Mouse (Mus musculus) naive thymus-derived CD4-positive, alpha-beta T cell, adult 2 months (primary cell): Measurements from ENCODE around the gene Brca1.
"Not testable (repeated sequence)": the region's sequence is repeated elsewhere in the genome, so short reads cannot be mapped to it uniquely, and the experiment has no call there.

ENCODE experiments used
- DNase-seq: peaks from one replicate; pipeline ENCODE4 v3.0.0-alpha.2; 2011; ENCODE audit warnings: low read depth

Brca1 gene

DNA sequence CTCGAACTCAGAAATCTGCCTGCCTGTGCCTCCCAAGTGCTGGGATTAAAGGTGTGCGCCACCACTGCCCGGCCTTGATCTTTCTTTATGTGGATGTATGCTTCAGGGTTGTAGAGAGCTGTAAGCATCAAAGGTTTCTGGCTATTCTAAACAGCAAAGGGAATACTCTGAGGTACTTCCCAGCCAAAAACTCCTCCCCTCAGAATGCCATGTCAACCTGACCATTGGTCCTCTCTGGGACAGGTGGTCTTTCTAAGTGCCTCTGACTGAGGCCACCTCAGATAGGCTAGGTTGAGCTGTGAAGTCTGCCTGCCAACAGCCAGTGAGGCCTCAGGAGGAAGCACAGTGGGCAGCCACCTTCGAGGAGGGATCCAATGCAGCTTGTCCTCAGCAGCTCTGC, 102.9 kb downstream of the Brca1 start:
- peak; percentile 41 for DNase-seq

DNA sequence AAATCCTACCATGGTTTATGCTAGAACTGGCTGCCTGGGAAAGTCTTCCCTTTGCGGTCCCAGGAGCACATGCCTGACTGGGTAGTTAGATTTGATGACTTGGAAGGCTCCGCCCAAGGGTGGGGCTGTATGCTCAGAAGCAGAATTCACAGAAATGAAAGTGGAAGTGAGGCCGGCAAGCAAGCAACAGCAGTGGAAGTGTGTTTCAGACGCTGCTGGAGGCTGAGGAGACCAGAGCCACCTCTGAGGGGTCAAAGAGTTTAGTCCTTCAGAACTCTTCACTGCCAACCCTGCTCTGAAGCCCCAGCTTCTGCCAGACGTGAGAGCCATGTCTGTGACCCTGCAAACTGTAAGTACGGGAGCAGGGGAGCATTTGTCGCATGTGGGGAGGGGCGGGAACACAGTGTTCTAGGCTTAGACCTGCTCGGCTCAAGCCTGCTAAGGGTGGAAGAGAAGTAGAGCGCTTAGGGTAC, 103.4 kb downstream of the Brca1 start, which contains the start of gene Ifi35:
Gene Ifi35 (plus strand): TSS at position 134 of the 473 bp plus-strand sequence.
- peak; percentile 89 for DNase-seq

DNA sequence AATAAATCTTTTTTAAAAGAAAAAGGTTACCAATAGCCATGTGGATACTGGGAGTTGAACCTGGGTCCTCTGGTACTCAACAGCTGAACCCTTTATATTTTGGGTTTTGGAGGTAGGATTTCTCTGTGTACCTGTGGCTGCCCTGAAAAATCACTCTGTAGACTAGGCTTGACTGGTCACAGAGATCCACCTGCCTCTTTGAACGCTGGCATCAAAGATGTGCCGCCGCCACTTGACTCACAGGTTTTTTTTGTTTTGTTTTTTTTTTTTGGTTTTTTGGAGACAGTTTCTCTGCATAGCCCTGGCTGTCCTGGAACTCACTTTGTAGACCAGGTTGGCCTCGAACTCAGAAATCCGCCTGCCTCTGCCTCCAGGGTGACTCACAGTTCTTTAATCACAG, 104.0 kb downstream of the Brca1 start:
- peak; percentile 63 for DNase-seq

DNA sequence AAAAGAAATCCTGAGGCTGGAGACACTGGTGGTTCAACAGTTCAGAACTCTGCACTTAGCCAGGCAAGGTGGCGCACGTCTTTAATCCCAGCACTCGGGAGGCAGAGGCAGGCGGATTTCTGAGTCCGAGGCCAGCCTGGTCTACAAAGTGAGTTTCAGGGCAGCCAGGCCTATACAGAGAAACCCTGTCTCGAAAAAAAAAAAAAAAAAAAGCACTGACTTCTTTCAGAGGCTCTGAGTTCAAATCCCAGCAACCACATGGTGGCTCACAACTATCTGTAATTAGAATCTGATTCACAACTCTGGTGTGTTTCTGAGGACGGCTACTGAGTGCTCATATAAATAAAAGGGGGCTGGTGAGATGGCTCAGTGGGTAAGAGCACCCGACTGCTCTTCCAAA, 104.9 kb downstream of the Brca1 start:
- DNase-seq: not testable (repeated sequence)

DNA sequence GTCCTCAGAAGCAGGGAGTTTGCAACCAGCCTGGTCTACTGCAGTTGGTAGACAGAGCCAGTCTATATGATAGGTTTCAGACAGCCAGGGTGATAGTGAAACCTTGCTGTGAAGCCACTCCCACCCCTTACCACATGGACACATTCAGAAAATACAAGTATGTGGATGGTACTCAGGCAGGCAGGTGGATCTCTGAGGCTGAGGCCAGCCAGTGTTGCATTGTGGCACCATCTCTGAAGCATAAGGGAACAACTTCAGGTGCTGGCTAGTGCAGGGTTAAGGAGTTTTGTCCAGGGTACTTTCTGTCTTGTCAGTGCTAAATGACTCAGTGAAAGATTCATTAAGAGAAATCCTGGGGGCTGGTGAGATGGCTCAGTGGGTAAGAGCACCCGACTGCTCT, 105.4 kb downstream of the Brca1 start:
- no peak for DNase-seq

DNA sequence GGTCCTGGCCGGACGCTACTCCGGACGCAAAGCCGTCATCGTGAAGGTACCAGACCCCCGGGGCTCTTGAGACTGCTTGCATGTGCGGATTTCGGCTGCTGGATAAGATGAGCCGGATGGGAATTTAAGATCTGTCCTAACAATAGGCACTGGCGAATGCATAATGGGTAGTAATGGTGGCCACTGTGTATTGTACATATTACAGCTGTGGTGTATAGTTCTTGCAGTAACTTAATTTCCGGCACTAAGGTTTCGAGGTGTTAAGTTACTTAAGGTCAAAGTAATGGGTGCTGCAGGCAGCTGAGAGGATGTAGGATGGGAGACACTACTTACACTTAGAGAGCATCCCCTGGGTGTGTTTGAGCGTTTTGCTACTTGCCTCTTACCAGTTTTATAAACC, 109.0 kb downstream of the Brca1 start:
- DNase-seq: no peak

DNA sequence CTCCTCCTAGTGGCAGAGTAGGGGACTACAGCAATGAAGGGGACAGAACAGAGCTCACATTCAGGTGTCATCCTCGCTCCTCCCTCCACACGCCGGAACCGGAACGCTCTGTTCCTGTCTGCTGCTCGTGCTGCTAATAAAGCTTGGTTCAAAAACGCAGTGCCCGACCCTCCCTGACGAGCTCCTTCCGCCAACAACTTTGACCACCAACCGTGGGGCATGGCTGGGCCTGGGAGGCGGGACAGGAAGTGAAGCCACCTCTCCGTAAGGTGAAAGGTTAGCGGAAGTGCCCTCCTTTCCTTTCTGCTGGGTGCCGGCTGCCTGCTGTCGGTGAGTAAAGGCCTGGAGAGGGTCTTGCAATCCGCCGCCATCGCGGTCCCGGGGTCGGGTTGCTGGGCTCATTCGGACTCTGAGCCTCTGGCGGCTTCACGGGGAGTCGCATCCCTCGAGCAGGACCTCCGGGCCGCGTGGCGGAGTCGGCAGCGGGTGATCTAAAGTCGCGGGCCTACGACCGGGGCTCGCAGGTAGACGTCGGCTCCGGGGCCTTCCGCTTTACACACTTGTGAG, 109.5 kb downstream of the Brca1 start, which contains the start of gene Rpl27:
Gene Rpl27 (plus strand): TSS at position 172 of the 567 bp plus-strand sequence.
- peak; percentile 99 for DNase-seq

DNA sequence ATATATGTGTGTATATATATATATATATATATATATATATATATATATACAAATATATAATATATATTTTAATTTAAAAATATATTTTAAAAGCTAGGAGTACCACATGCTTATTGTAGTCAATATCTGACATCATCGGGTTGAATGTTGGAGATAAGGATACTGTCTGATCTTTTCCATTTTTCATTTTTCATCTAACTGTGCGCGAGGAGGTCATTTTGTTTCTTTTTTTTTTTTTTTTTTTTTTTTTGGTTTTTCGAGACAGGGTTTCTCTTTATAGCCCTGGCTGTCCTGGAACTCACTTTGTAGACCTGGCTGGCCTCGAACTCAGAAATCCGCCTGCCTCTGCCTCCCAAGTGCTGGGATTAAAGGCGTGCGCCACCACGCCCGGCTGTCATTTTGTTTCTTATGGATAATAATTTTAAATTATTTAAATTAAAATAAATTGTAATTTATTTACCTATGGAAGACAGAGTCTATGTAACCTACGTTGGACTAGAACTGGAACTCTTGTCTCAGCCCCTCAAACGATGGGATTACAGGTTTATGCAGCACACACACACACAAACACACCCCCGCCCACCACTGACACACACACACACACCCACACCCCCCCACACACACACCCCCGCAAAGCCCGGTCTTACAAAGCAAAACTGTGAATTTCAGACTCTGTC, 110.2 kb downstream of the Brca1 start:
- DNase-seq: not testable (repeated sequence)
